Mouse (Mus musculus): ENCODE data around the gene Chd2. TPM values are rescaled to one million over a fixed set of nuclear protein-coding genes. Genes with fewer than 3 reads are reported as not detected.

The Chd2 gene
- total and polyA plus RNA-seq, 2 experiments, result 20.1 to 40.0 TPM

- Histone ChIP-seq H3K36me3 (ENCODE audit: control insufficient read depth, insufficient read depth, low read length) (no peaks in the 10 kb centered on the region), H3K4me3 (ENCODE audit: insufficient read depth, low read depth, low read length) (no peak overlapping the region), H3K4me1 (ENCODE audit: control insufficient read depth, insufficient read depth, low read length) (peaks cover 16% of the 10 kb centered on the region), H3K27ac (replicated peaks; ENCODE audit: insufficient read depth, low read depth, low read length) (no peak overlapping the region), H3K9ac (ENCODE audit: low read depth, low read length) (no peak overlapping the region), H3K79me2 (ENCODE audit: control insufficient read depth, insufficient read depth, low read length) (no peaks in the 10 kb centered on the region), H3K27me3 (ENCODE audit: control insufficient read depth, insufficient read depth, low read length) (no peaks in the 10 kb centered on the region)
- TF ChIP-seq POLR2A (IDR thresholded peaks at IDR 0.05; ENCODE audit: extremely low read depth, insufficient read depth, low read length) (no peak), CTCF (IDR thresholded peaks at IDR 0.05; ENCODE audit: low read depth, low read length) (no peak)
- no peak for DNase-seq (ENCODE audit: extremely low read depth, low read depth, low spot score)
- 92% methylated on average over 11 of the region's 11 CpGs for WGBS
Measured at GRCm38 (mm10) chr7:73586206-73586605, 44.6 kb upstream of the Chd2 start.

DNA sequence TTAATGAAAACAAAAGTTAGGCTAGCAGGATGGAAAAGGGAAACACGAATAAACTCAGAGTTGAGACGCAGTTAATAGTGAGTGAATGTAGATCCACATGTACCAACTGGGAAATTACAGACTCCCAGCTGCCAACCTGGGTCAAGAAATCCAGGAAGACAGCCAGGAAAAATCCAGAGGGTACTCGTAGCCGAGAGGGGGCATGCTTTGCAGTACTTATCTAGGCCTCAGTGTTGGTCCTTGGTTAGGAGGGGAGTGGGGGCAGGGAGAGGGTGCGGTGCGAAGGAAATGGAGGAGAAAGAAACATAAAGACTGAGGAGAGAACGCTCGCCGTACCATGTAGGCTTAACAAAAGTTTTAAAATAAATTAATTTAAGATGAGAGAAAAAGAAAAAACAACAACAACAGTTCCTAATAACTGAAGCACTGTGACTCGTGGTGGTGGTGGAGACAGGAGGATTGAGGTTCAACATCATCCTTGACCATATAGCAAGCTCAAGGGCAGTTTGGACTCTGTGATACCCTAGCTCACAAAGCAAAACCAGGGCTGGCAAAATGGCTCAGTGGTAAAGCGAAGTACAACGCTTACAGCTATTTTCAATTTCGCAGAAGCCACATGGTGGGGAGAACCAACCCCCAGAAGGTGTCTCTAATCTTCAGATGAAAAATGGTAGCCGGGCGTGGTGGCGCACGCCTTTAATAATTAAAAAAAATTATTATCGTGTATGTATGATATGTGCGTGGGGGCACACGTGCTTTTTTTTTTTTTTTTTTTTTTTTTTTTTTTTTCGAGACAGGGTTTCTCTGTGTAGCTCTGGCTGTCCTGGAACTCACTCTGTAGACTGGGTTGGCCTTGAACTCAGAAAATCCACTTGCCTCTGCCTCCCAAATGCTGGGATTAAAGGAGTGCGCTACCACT, 43.7 kb upstream of the Chd2 start:
- Histone ChIP-seq H3K4me3 (ENCODE audit: insufficient read depth, low read depth, low read length) (no peak overlapping the region), H3K4me1 (ENCODE audit: control insufficient read depth, insufficient read depth, low read length) (peaks cover 14% of the 10 kb centered on the region), H3K27ac (replicated peaks; ENCODE audit: insufficient read depth, low read depth, low read length) (no peak overlapping the region), H3K79me2 (ENCODE audit: control insufficient read depth, insufficient read depth, low read length) (no peaks in the 10 kb centered on the region), H3K27me3 (ENCODE audit: control insufficient read depth, insufficient read depth, low read length) (no peaks in the 10 kb centered on the region), H3K36me3 (ENCODE audit: control insufficient read depth, insufficient read depth, low read length) (no peaks in the 10 kb centered on the region), H3K9ac (ENCODE audit: low read depth, low read length) (no peak overlapping the region)
- WGBS, result 87% methylated on average over 22 of the region's 22 CpGs
- no peak for DNase-seq (ENCODE audit: extremely low read depth, low read depth, low spot score)
- no peak for TF ChIP-seq CTCF (IDR thresholded peaks at IDR 0.05; ENCODE audit: low read depth, low read length)
- no peak for TF ChIP-seq POLR2A (IDR thresholded peaks at IDR 0.05; ENCODE audit: extremely low read depth, insufficient read depth, low read length)

- Histone ChIP-seq H3K36me3 (ENCODE audit: control insufficient read depth, insufficient read depth, low read length) (no peaks in the 10 kb centered on the region), H3K79me2 (ENCODE audit: control insufficient read depth, insufficient read depth, low read length) (no peaks in the 10 kb centered on the region), H3K4me3 (ENCODE audit: insufficient read depth, low read depth, low read length) (no peak overlapping the region), H3K27ac (replicated peaks; ENCODE audit: insufficient read depth, low read depth, low read length) (peak overlapping the region; percentile 54), H3K9ac (ENCODE audit: low read depth, low read length) (no peak overlapping the region), H3K4me1 (ENCODE audit: control insufficient read depth, insufficient read depth, low read length) (peaks cover 10% of the 10 kb centered on the region), H3K27me3 (ENCODE audit: control insufficient read depth, insufficient read depth, low read length) (no peaks in the 10 kb centered on the region)
- WGBS, result 38% methylated on average over 13 of the region's 13 CpGs
- peak; percentile 37 for DNase-seq (ENCODE audit: extremely low read depth, low read depth, low spot score)
- TF ChIP-seq CTCF (IDR thresholded peaks at IDR 0.05; ENCODE audit: low read depth, low read length) (no peak), POLR2A (IDR thresholded peaks at IDR 0.05; ENCODE audit: extremely low read depth, insufficient read depth, low read length) (no peak)
Measured at GRCm38 (mm10) chr7:73584009-73584995, 42.7 kb upstream of the Chd2 start.

DNA sequence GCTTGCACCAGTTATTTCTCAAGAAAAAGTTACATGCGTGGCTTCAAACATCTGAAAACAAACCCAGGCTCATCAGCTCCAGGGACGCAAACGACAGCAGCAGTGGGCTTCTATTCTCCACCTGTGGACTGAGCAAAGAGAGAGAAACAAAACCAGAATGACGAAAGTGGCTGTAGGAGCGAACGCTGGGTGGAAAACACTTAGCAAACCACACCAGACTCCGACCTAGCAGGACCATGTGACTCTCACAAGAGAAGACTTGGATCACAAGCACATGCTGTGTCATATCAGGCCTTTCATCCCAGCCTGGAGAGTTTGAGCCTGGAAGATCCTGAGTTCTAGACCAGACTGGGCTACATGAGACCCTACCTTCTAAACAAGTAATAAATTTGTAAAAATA, 41.8 kb upstream of the Chd2 start:
- WGBS, result 84% methylated on average over 7 of the region's 7 CpGs
- DNase-seq (ENCODE audit: extremely low read depth, low read depth, low spot score), result no peak
- Histone ChIP-seq H3K4me3 (ENCODE audit: insufficient read depth, low read depth, low read length) (no peak overlapping the region), H3K27ac (replicated peaks; ENCODE audit: insufficient read depth, low read depth, low read length) (no peak overlapping the region), H3K36me3 (ENCODE audit: control insufficient read depth, insufficient read depth, low read length) (no peaks in the 10 kb centered on the region), H3K79me2 (ENCODE audit: control insufficient read depth, insufficient read depth, low read length) (no peaks in the 10 kb centered on the region), H3K4me1 (ENCODE audit: control insufficient read depth, insufficient read depth, low read length) (peaks cover 12% of the 10 kb centered on the region), H3K27me3 (ENCODE audit: control insufficient read depth, insufficient read depth, low read length) (no peaks in the 10 kb centered on the region), H3K9ac (ENCODE audit: low read depth, low read length) (no peak overlapping the region)
- TF ChIP-seq POLR2A (IDR thresholded peaks at IDR 0.05; ENCODE audit: extremely low read depth, insufficient read depth, low read length), result no peak
- TF ChIP-seq CTCF (IDR thresholded peaks at IDR 0.05; ENCODE audit: low read depth, low read length), result no peak

DNA sequence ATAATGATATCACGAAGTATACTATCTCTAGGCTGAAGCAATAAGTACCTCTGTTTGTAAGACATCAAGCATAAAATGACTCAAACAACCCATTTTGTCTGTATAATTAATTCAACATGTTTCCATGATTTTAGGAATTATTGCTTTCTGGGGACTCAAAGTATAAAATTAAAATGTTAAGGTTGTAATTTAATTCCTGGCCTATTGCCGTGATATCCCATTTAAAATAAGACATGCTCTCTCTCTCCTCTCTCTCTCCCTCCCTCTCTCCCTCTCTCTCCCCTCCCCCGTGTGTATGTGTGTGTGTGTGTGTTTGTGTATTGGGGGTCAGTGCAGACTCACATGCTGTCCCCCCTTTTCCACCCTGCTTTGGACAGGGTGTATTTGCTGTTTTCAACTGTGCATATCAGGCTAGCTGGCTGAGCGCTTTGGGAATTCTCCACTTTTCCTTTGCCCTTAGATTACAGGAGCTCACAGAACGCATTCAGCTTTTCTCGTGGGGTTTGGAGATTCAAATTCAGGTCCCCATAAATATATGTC, 40.3 kb upstream of the Chd2 start:
- H3K4me3 ChIP-seq (ENCODE audit: insufficient read depth, low read depth, low read length), result no peak overlapping the region
- H3K27me3 ChIP-seq (ENCODE audit: control insufficient read depth, insufficient read depth, low read length), result no peaks in the 10 kb centered on the region
- H3K4me1 ChIP-seq (ENCODE audit: control insufficient read depth, insufficient read depth, low read length), result peaks cover 16% of the 10 kb centered on the region
- H3K27ac ChIP-seq (replicated peaks; ENCODE audit: insufficient read depth, low read depth, low read length), result no peak overlapping the region
- 83% methylated on average over 6 of the region's 6 CpGs for WGBS
- DNase-seq (ENCODE audit: extremely low read depth, low read depth, low spot score), result no peak
- no peak overlapping the region for H3K9ac ChIP-seq (ENCODE audit: low read depth, low read length)
- H3K36me3 ChIP-seq (ENCODE audit: control insufficient read depth, insufficient read depth, low read length), result no peaks in the 10 kb centered on the region
- TF ChIP-seq POLR2A (IDR thresholded peaks at IDR 0.05; ENCODE audit: extremely low read depth, insufficient read depth, low read length), result no peak
- no peak for TF ChIP-seq CTCF (IDR thresholded peaks at IDR 0.05; ENCODE audit: low read depth, low read length)
- H3K79me2 ChIP-seq (ENCODE audit: control insufficient read depth, insufficient read depth, low read length), result no peaks in the 10 kb centered on the region

Data from liver, adult 2 months (tissue).